Mouse (Mus musculus) limb, embryonic 13.5 days (tissue): ENCODE results near the gene Gpr180. TPM values are rescaled to one million over a fixed set of nuclear protein-coding genes. Genes with fewer than 3 reads are reported as not detected.

Experiments
- ATAC-seq: fragments of 200-750 bp; cut with Nextera tagmentation; 2 replicates; pipeline ENCODE4 v1.8.0; 2017; ENCODE audit warnings: low read depth, moderate number of reproducible peaks, moderate TSS enrichment; ENCODE audit not compliant: low FRiP score
- H3K27ac ChIP-seq: fragments of 300-500 bp; sonication (generic); 2 replicates; pipeline ENCODE4 v1.5.1; 2015; ENCODE audit warnings: inconsistent platforms, mild to moderate bottlenecking, moderate library complexity
- H3K27me3 ChIP-seq: fragments of 300-500 bp; sonication (generic); 2 replicates; pipeline ENCODE4 v1.6.1; 2015; ENCODE audit warnings: mild to moderate bottlenecking, inconsistent platforms
- H3K36me3 ChIP-seq: fragments of 300-500 bp; sonication (generic); 2 replicates; pipeline ENCODE4 v1.6.1; 2015; ENCODE audit warnings: inconsistent platforms, mild to moderate bottlenecking, moderate library complexity
- H3K4me1 ChIP-seq: fragments of 300-500 bp; sonication (generic); 2 replicates; pipeline ENCODE4 v1.6.1; 2015; ENCODE audit warnings: inconsistent platforms
- H3K4me2 ChIP-seq: fragments of 300-500 bp; sonication (generic); replicated peaks from 2 replicates; pipeline ENCODE4 v1.6.1; 2015; ENCODE audit warnings: inconsistent platforms, mild to moderate bottlenecking, moderate library complexity
- H3K4me3 ChIP-seq: fragments of 300-500 bp; sonication (generic); 2 replicates; pipeline ENCODE4 v1.5.1; 2015; ENCODE audit warnings: moderate library complexity, mild to moderate bottlenecking, inconsistent platforms
- H3K9ac ChIP-seq: fragments of 300-500 bp; sonication (generic); 2 replicates; pipeline ENCODE4 v1.6.1; 2015; ENCODE audit warnings: mild to moderate bottlenecking, inconsistent platforms
- H3K9me3 ChIP-seq: fragments of 300-500 bp; sonication (generic); 2 replicates; pipeline ENCODE4 v1.6.1; 2016; ENCODE audit warnings: inconsistent platforms
- WGBS: fragments of 180-500 bp; shearing (Covaris S2); methylation state at CpG from one replicate; pipeline ENCODE4 v1.1.7; 2015; 5-methylcytosine and 5-hydroxymethylcytosine counted together
- polyA plus RNA-seq: library from polyadenylated mRNA; unstranded; fragments of >200 nt; fragmentation: Nextera tagmentation; extraction: Ambion mirVana; gene quantifications from 2 replicates; pipeline ENCODE4 v1.2.1, GENCODE M21; 2015

The Gpr180 gene
- polyA plus RNA-seq, 1 experiment from 2014 or later, result 71.8 TPM

GRCm38 (mm10) chr14:118157146-118157545, 20.2 kb downstream of the Gpr180 start:
- H3K9me3 ChIP-seq, result no peaks in the 10 kb centered on the region
- H3K4me1 ChIP-seq, result no peaks in the 10 kb centered on the region
- no peak overlapping the region for H3K9ac ChIP-seq
- no peak overlapping the region for H3K4me3 ChIP-seq
- no peak for ATAC-seq
- no peak overlapping the region for H3K27ac ChIP-seq
- no peak overlapping the region for H3K4me2 ChIP-seq
- H3K36me3 ChIP-seq, result peaks cover 87% of the 10 kb centered on the region
- no peaks in the 10 kb centered on the region for H3K27me3 ChIP-seq
- WGBS, result 25% methylated on average over 5 of the region's 5 CpGs

- Histone ChIP-seq H3K9me3 (no peaks in the 10 kb centered on the region), H3K9ac (no peak overlapping the region), H3K27ac (no peak overlapping the region), H3K4me2 (no peak overlapping the region), H3K36me3 (peaks cover 69% of the 10 kb centered on the region), H3K27me3 (no peaks in the 10 kb centered on the region), H3K4me3 (no peak overlapping the region), H3K4me1 (no peaks in the 10 kb centered on the region)
- no peak for ATAC-seq
- 85% methylated on average over 3 of the region's 3 CpGs for WGBS
Measured at GRCm38 (mm10) chr14:118161751-118162150, 24.8 kb downstream of the Gpr180 start.

GRCm38 (mm10) chr14:118162640-118163039, 25.7 kb downstream of the Gpr180 start:
- no peak for ATAC-seq
- no peak overlapping the region for H3K4me2 ChIP-seq
- H3K9ac ChIP-seq, result no peak overlapping the region
- no peak overlapping the region for H3K4me3 ChIP-seq
- peaks cover 66% of the 10 kb centered on the region for H3K36me3 ChIP-seq
- no peaks in the 10 kb centered on the region for H3K4me1 ChIP-seq
- H3K27me3 ChIP-seq, result no peaks in the 10 kb centered on the region
- no peak overlapping the region for H3K27ac ChIP-seq
- no peaks in the 10 kb centered on the region for H3K9me3 ChIP-seq
- 89% methylated on average over 14 of the region's 14 CpGs for WGBS

GRCm38 (mm10) chr14:118168776-118169175, 31.8 kb downstream of the Gpr180 start:
- Histone ChIP-seq H3K36me3 (peaks cover 26% of the 10 kb centered on the region), H3K4me1 (no peaks in the 10 kb centered on the region), H3K9me3 (no peaks in the 10 kb centered on the region), H3K9ac (no peak overlapping the region), H3K4me3 (no peak overlapping the region), H3K4me2 (no peak overlapping the region), H3K27ac (no peak overlapping the region), H3K27me3 (no peaks in the 10 kb centered on the region)
- ATAC-seq, result no peak
- 95% methylated on average over 4 of the region's 4 CpGs for WGBS

DNA sequence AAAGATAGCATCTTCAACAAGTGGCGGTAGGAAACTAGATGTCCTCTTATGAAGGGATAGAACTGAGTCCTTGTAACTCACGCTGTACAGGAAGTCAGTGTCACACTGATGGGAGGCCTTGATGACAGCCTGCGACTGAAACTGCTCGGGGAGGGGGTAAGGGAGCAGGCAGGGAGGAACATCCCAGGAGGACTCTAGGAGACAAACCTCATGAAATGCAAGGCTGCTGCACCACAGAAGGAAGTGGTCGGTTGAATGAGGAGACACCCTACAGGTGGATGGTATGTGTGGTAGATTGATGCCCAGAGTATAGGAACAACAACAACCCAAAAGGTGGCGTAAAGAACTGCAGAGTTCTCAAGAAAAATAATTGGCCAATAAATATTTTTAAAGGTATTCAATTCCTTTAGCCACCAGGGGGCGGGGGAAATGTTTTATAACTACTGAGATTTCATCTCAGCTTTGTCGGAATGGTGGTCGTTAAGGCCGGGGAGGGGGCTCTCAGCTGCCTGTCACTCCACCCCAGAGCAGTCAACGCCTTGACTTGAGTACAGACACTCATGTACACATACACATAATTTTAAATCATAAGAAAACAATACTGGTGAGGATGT, 36.7 kb downstream of the Gpr180 start:
- Histone ChIP-seq H3K4me1 (no peaks in the 10 kb centered on the region), H3K4me2 (no peak overlapping the region), H3K4me3 (no peak overlapping the region), H3K27me3 (no peaks in the 10 kb centered on the region), H3K9me3 (no peaks in the 10 kb centered on the region), H3K27ac (no peak overlapping the region), H3K9ac (no peak overlapping the region), H3K36me3 (peaks cover 14% of the 10 kb centered on the region)
- 61% methylated on average over 11 of the region's 11 CpGs for WGBS
- ATAC-seq, result no peak

DNA sequence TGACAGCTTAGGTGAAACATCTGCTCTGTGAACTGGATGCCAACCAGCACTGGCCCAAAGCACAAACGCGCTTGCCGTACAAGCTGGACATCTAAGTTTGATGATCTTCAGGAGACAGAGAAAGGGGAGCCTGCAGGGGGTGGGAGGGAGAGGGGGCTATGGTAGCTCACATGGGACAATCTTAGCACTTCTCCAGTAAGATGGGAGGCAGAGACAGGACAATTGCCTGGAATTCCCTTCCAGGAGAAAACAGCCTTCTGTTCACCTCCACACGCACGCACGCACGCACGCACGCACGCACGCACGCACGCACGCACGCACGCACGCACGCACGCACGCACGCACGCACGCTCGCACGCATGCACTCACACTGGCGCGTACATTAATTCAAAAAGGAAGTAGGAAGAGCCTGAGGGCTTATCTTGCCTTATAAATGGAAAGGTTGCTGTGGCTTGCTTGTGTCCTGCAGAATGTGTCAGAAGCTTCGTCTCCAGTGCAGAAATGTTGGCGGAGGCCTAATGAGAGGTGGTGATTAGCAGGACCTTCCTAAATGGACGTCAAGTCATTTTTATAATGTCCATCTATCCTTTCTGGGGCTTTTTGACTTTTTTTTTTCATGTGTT, 38.2 kb downstream of the Gpr180 start:
- no peak overlapping the region for H3K9ac ChIP-seq

DNA sequence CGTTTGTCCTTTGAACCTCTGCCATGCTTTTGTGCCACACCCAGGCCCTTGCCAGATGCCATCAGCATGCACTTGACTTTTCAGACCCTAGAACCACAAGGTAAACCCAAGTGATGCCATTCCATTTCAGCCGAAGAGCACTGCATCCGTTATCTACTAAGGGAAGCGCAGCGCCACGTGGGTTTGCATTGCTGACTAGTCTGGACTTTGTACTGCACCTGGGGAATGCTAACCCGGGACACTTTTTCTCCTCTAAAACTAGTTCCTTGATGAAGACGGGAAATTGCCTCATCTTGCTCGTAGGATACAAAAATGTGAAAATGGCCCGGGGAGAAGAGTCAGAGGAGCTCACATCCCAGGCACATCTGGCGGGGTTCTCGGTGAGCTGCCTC, 38.7 kb downstream of the Gpr180 start:
- H3K9me3 ChIP-seq, result no peaks in the 10 kb centered on the region
- WGBS, result 80% methylated on average over 12 of the region's 12 CpGs
- no peaks in the 10 kb centered on the region for H3K36me3 ChIP-seq
- no peak overlapping the region for H3K4me2 ChIP-seq
- 0 out of 2 replicates have a peak, but pooled peaks cover 4% of the 10 kb centered on the region for H3K4me1 ChIP-seq
- no peak overlapping the region for H3K27ac ChIP-seq
- ATAC-seq, result no peak
- no peaks in the 10 kb centered on the region for H3K27me3 ChIP-seq
- H3K4me3 ChIP-seq, result no peak overlapping the region
- H3K9ac ChIP-seq, result no peak overlapping the region

More for the DNA sequence above, 38.2 kb downstream of the Gpr180 start:
- Histone ChIP-seq H3K36me3 (peaks cover under 1% of the 10 kb centered on the region; the same call in 1 of the 2 replicates), H3K27ac (no peak overlapping the region), H3K9me3 (no peaks in the 10 kb centered on the region), H3K4me2 (no peak overlapping the region), H3K27me3 (no peaks in the 10 kb centered on the region), H3K4me3 (no peak overlapping the region), H3K4me1 (0 out of 2 replicates have a peak, but pooled peaks cover 4% of the 10 kb centered on the region)
- ATAC-seq, result no peak
- 87% methylated on average over 30 of the region's 30 CpGs for WGBS

DNA sequence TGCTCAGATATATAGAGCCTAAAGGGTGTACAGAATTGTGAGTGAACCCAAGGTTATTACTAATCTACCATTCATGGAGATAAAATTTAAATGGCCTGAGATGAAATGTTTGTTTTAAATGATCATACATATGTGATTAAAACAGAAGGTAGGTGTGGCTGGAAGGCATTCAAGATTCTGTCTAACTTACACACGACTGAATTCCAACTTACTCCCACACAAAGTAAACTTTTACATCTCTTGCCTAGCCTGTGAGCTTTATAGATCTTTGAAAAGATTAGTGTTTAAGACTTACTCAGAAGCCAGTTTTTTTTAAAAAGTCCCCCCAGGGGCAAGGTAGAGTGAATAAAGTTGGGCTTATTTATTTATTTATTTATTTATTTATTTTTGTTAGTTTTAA, 42.3 kb downstream of the Gpr180 start:
- no peak overlapping the region for H3K9ac ChIP-seq
- H3K27ac ChIP-seq, result no peak overlapping the region
- H3K36me3 ChIP-seq, result no peaks in the 10 kb centered on the region
- 43% methylated on average over 1 of the region's 1 CpGs for WGBS
- 0 out of 2 replicates have a peak, but pooled peaks cover 4% of the 10 kb centered on the region for H3K4me1 ChIP-seq
- ATAC-seq, result no peak
- H3K4me3 ChIP-seq, result no peak overlapping the region
- H3K27me3 ChIP-seq, result no peaks in the 10 kb centered on the region
- no peaks in the 10 kb centered on the region for H3K9me3 ChIP-seq
- H3K4me2 ChIP-seq, result peak overlapping the region; percentile 70

DNA sequence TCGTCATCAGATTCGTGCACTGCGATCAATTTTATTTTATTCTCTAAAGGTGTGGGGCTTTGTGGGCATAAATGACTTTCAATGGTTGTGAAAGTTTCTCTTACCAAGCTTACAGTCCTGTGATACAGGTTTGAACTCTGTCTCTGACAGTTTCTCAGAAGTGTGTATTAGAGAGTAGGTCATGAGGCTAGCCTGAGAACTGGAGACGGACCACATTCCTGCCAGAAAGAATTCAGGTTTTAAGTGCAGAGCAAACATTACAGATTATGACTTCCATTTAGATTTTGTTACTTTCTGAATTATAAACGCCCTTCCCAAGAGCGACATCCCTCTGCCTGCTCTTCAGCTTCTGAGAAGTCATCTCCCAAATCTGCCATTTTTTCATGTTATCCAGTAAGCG, 42.7 kb downstream of the Gpr180 start:
- Histone ChIP-seq H3K4me3 (peak overlapping the region; percentile 51), H3K9ac (peak overlapping the region; percentile 62), H3K27me3 (no peaks in the 10 kb centered on the region), H3K9me3 (no peaks in the 10 kb centered on the region), H3K36me3 (no peaks in the 10 kb centered on the region), H3K4me2 (peak overlapping the region; percentile 70), H3K27ac (no peak overlapping the region), H3K4me1 (0 out of 2 replicates have a peak, but pooled peaks cover 4% of the 10 kb centered on the region)
- no peak for ATAC-seq
- 37% methylated on average over 7 of the region's 7 CpGs for WGBS

- Histone ChIP-seq H3K4me1 (0 out of 2 replicates have a peak, but pooled peaks cover 4% of the 10 kb centered on the region), H3K27ac (no peak overlapping the region), H3K4me3 (peak overlapping the region; percentile 51), H3K27me3 (no peaks in the 10 kb centered on the region), H3K36me3 (no peaks in the 10 kb centered on the region), H3K4me2 (peak overlapping the region; percentile 70), H3K9me3 (no peaks in the 10 kb centered on the region), H3K9ac (peak overlapping the region; percentile 62)
- WGBS, result under 1% methylated on average over 20 of the region's 20 CpGs
- ATAC-seq, result peak; percentile 73; the same call in 1 of the 2 replicates
Measured at GRCm38 (mm10) chr14:118180117-118180557, 43.2 kb downstream of the Gpr180 start.

DNA sequence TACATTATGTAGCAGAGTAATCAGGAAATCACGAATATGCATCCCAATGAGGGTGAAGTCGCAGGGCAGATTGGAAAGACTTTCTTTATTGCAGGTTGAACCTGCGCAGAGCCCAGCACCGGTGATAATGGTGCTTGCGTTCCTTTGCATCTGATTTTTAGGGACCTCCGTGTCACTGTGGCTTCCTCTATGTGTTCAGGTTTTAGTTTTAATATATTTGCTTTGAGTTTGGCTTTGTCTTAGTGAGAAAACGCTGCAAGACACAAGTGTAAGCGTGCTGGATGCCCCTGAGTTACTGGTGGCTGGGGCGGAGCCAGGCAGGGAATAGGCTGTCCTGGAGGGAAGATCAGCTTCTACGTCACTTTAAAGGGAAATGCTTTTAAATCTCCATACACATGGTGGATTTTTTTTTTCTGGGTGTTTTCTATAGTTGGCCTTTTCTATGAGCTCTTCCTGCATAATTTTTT, 43.8 kb downstream of the Gpr180 start:
- peak overlapping the region; percentile 51 for H3K4me3 ChIP-seq
- no peaks in the 10 kb centered on the region for H3K27me3 ChIP-seq
- 4% methylated on average over 10 of the region's 10 CpGs for WGBS
- peak overlapping the region; percentile 62; the same call in 1 of the 2 replicates for H3K9ac ChIP-seq
- H3K4me1 ChIP-seq, result 0 out of 2 replicates have a peak, but pooled peaks cover 4% of the 10 kb centered on the region
- peak; percentile 72 for ATAC-seq
- H3K9me3 ChIP-seq, result no peaks in the 10 kb centered on the region
- H3K4me2 ChIP-seq, result peak overlapping the region; percentile 70
- H3K27ac ChIP-seq, result no peak overlapping the region
- H3K36me3 ChIP-seq, result no peaks in the 10 kb centered on the region

- H3K9ac ChIP-seq, result no peak overlapping the region
- H3K9me3 ChIP-seq, result no peaks in the 10 kb centered on the region
- WGBS, result 84% methylated on average over 9 of the region's 9 CpGs
- H3K4me3 ChIP-seq, result no peak overlapping the region
- no peaks in the 10 kb centered on the region for H3K36me3 ChIP-seq
- no peak overlapping the region for H3K27ac ChIP-seq
- peaks cover 38% of the 10 kb centered on the region for H3K27me3 ChIP-seq
- no peak for ATAC-seq
- H3K4me2 ChIP-seq, result no peak overlapping the region
- H3K4me1 ChIP-seq, result no peaks in the 10 kb centered on the region
Measured at GRCm38 (mm10) chr14:118191442-118191841, 54.5 kb downstream of the Gpr180 start.
